Mouse (Mus musculus) liver, postnatal 0 days (tissue): ENCODE results near the gene Cdk14. TPM values are rescaled to one million over a fixed set of nuclear protein-coding genes. Genes with fewer than 3 reads are reported as not detected.
"Not testable (repeated sequence)": the region's sequence is repeated elsewhere in the genome, so short reads cannot be mapped to it uniquely, and the experiment has no call there.

Experiments used
- ATAC-seq: fragments of 200-750 bp; cut with Nextera tagmentation; 2 replicates; pipeline ENCODE4 v1.8.0; 2017; ENCODE audit warnings: mild to moderate bottlenecking, moderate library complexity
- DNase-seq: peaks from one replicate; pipeline ENCODE4 v3.0.0-alpha.2; 2016
- H3K27ac ChIP-seq: fragments of 300-500 bp; sonication (generic); 2 replicates; pipeline ENCODE4 v1.5.1; 2014; ENCODE audit warnings: antibody characterized with exemption, moderate library complexity, mild to moderate bottlenecking, low read depth
- H3K27me3 ChIP-seq: fragments of 300-500 bp; sonication (generic); 2 replicates; pipeline ENCODE4 v1.6.1; 2014; ENCODE audit warnings: low read length, control low read depth, mixed read lengths; ENCODE audit not compliant: insufficient read depth
- H3K36me3 ChIP-seq: fragments of 300-500 bp; sonication (generic); replicated peaks from 2 replicates; pipeline ENCODE4 v1.6.1; 2014; ENCODE audit warnings: mild to moderate bottlenecking, control low read depth, low read length, moderate library complexity, mixed read lengths; ENCODE audit not compliant: insufficient read depth
- H3K4me1 ChIP-seq: fragments of 300-500 bp; sonication (generic); 2 replicates; pipeline ENCODE4 v1.6.1; 2014; ENCODE audit warnings: antibody characterized with exemption, mild to moderate bottlenecking, control low read depth; ENCODE audit not compliant: insufficient read depth
- H3K4me2 ChIP-seq: fragments of 300-500 bp; sonication (generic); 2 replicates; pipeline ENCODE4 v1.6.1; 2014; ENCODE audit warnings: low read depth, mild to moderate bottlenecking, low read length, moderate library complexity, mixed read lengths
- H3K4me3 ChIP-seq: fragments of 300-500 bp; sonication (generic); 2 replicates; pipeline ENCODE4 v1.5.1; 2014; ENCODE audit warnings: low read depth, low read length
- H3K9ac ChIP-seq: fragments of 300-500 bp; sonication (generic); replicated peaks from 2 replicates; pipeline ENCODE4 v1.6.1; 2014; ENCODE audit warnings: mild to moderate bottlenecking, moderate library complexity
- H3K9me3 ChIP-seq: fragments of 300-500 bp; sonication (generic); 2 replicates; pipeline ENCODE4 v1.6.1; 2016; ENCODE audit warnings: mild to moderate bottlenecking, control low read depth, low read length, mixed read lengths
- CTCF ChIP-seq: sonication (generic); IDR thresholded peaks from 2 replicates; pipeline ENCODE4 v1.5.1; 2016; ENCODE audit warnings: antibody characterized with exemption, low read depth
- EP300 ChIP-seq: IDR thresholded peaks from 2 replicates; pipeline ENCODE4 v1.6.1; 2016; ENCODE audit warnings: antibody characterized with exemption, low read depth, mild to moderate bottlenecking
- WGBS: fragments of 180-500 bp; shearing (Covaris S2); extraction: QIAGEN DNeasy Blood & Tissue Kit; methylation state at CpG from one replicate; pipeline ENCODE4 v1.1.7; 2014; ENCODE audit not compliant: insufficient replicate concordance; 5-methylcytosine and 5-hydroxymethylcytosine counted together
- polyA plus RNA-seq: library from polyadenylated mRNA; unstranded; fragments of >200 nt; fragmentation: Nextera tagmentation; extraction: Ambion mirVana; gene quantifications from 2 replicates; pipeline ENCODE4 v1.2.1, GENCODE M21; 2015

Cdk14 gene
- polyA plus RNA-seq, 1 experiment from 2014 or later: 1.1 TPM

- Histone ChIP-seq H3K4me3 (no peak overlapping the region), H3K4me2 (no peak overlapping the region), H3K9ac (no peak overlapping the region), H3K27me3 (no peaks in the 10 kb centered on the region), H3K4me1 (no peaks in the 10 kb centered on the region), H3K9me3 (no peaks in the 10 kb centered on the region), H3K27ac (no peak overlapping the region), H3K36me3 (no peaks in the 10 kb centered on the region)
- peak; percentile 59 for ATAC-seq
- no peak for DNase-seq
- WGBS: 71% methylated on average over 10 of the region's 10 CpGs
- TF ChIP-seq CTCF (no peak), EP300 (no peak)
Observed at GRCm38 (mm10) chr5:4916390-4917273, 503.5 kb downstream of the Cdk14 start.

DNA sequence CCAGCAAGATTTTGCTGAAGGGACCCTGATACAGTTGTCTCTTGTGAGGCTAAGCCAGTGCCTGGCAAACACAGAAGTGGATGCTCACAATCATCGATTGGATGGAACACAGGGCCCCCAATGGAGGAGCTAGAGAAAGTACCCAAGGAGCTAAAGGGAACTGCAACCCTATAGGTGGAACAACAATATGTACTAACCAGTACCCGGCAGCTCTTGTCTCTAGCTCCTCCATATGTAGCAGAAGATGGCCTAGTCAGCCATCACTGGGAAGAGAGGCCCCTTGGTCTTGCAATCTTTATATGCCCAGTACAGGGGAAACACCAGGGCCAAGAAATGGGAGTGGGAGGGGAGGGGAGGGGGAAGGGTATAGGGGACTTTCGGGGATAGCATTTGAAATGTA, 515.2 kb downstream of the Cdk14 start:
- not testable (repeated sequence) for H3K4me1 ChIP-seq, DNase-seq, H3K9me3 ChIP-seq, H3K27me3 ChIP-seq, H3K4me2 ChIP-seq, H3K36me3 ChIP-seq, H3K4me3 ChIP-seq, H3K27ac ChIP-seq, ATAC-seq, H3K9ac ChIP-seq
- WGBS: 77% methylated on average over 3 of the region's 3 CpGs

DNA sequence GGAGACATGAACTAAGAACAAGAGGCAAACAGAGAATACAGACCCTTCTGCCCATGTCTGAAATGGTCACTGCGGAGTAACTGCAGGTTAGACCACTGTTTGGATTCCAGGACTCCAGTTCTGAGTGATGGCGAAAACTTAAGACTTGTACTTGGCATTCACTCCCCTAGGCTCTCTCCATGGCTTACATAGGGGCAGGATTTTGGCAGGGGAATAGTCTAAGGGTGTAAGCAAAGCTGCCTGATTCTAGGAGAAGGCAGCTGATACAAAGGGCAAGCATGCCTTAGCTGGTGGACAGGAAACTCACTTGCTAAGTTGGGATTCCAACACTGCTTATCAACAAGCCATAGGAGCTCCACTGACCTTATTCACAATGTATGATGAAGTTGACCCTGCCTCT, 521.9 kb downstream of the Cdk14 start:
- Histone ChIP-seq H3K4me1 (no peaks in the 10 kb centered on the region), H3K27ac (no peak overlapping the region), H3K36me3 (no peaks in the 10 kb centered on the region), H3K9me3 (no peaks in the 10 kb centered on the region), H3K27me3 (no peaks in the 10 kb centered on the region), H3K4me2 (no peak overlapping the region), H3K9ac (no peak overlapping the region), H3K4me3 (no peak overlapping the region)
- 80% methylated on average over 2 of the region's 2 CpGs for WGBS
- DNase-seq: no peak
- no peak for ATAC-seq
- TF ChIP-seq CTCF: no peak
- TF ChIP-seq EP300: no peak

DNA sequence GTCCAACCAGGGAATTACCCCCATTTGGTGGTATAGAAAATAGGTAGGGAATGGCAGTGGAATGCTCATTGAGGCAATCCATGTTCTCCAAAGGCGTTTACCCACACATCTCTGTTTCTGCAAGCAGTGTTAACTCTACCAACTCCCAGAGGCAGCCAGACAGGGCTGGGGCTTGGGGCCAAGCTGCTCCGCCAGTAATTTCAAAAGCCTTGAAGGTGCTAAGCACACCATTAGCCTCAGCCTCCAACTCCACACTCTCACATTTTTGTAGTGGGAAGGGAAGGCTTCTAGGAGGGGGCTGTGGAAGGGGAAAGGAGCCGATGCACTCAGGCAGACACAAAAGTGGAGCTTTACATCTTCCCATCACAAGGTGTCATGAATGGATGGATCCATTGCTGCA, 525.1 kb downstream of the Cdk14 start:
- H3K4me1 ChIP-seq: no peaks in the 10 kb centered on the region
- H3K27ac ChIP-seq: no peak overlapping the region
- WGBS: 72% methylated on average over 3 of the region's 3 CpGs
- DNase-seq: no peak
- TF ChIP-seq CTCF (no peak), EP300 (no peak)
- ATAC-seq: no peak
- H3K9me3 ChIP-seq: no peaks in the 10 kb centered on the region
- H3K36me3 ChIP-seq: no peaks in the 10 kb centered on the region
- no peak overlapping the region for H3K4me2 ChIP-seq
- no peak overlapping the region for H3K4me3 ChIP-seq
- H3K27me3 ChIP-seq: no peaks in the 10 kb centered on the region
- H3K9ac ChIP-seq: no peak overlapping the region

- WGBS: 79% methylated on average over 5 of the region's 5 CpGs
- Histone ChIP-seq H3K36me3 (no peaks in the 10 kb centered on the region), H3K27me3 (no peaks in the 10 kb centered on the region), H3K9me3 (no peaks in the 10 kb centered on the region), H3K4me2 (no peak overlapping the region), H3K9ac (no peak overlapping the region), H3K4me3 (no peak overlapping the region), H3K27ac (no peak overlapping the region), H3K4me1 (no peaks in the 10 kb centered on the region)
- DNase-seq (no peak), ATAC-seq (no peak)
- no peak for TF ChIP-seq CTCF
- no peak for TF ChIP-seq EP300
Observed at GRCm38 (mm10) chr5:4893852-4894207, 526.3 kb downstream of the Cdk14 start.

DNA sequence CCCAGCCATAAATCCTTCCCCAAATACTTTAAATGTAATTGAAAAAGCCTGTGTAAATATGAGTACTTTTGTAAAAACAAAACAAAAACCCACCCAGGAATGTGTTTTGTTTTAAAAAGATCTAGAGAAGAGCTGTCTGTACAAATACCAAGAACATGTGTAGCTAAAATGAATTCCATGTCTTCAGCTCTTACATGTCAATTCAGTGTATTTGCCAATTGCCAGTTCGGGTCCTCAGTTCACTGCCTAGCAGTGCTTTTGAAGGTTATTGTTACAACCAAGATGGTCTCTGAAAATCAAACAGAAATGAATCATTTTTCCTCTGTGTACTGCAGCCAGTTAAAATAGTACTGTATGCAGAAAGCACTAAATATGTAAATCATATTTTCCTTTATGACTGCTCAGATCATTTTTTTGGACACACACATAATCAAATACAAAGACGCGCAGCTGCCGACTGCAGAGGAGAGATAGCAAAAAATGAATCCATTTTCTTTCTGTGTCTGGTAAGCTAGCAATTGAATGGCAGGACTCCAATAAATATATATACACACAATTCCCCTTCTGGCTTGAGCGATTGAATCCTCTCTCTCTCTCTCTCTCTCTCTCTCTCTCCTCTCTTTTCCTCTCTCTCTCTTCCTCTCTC, 526.8 kb downstream of the Cdk14 start:
- H3K27ac ChIP-seq: no peak overlapping the region
- DNase-seq: no peak
- H3K4me2 ChIP-seq: no peak overlapping the region
- no peaks in the 10 kb centered on the region for H3K9me3 ChIP-seq
- no peaks in the 10 kb centered on the region for H3K27me3 ChIP-seq
- H3K4me1 ChIP-seq: no peaks in the 10 kb centered on the region
- H3K4me3 ChIP-seq: no peak overlapping the region
- no peak overlapping the region for H3K9ac ChIP-seq
- ATAC-seq: no peak
- 78% methylated on average over 5 of the region's 5 CpGs for WGBS
- H3K36me3 ChIP-seq: no peaks in the 10 kb centered on the region
- TF ChIP-seq CTCF (no peak), EP300 (no peak)
